Mouse (Mus musculus) small intestine, adult 2 months (tissue): ENCODE data around the gene Mdh2.

Experiments
- CTCF ChIP-seq: fragments of 200-500 bp; IDR thresholded peaks from 2 replicates; pipeline ENCODE4 v1.5.1; 2012; ENCODE audit warnings: low read depth, mild to moderate bottlenecking, control low read depth, inconsistent platforms, low read length, moderate library complexity, mixed read lengths; ENCODE audit not compliant: insufficient replicate concordance, insufficient read length; ENCODE audit errors: extremely low read depth
- POLR2A ChIP-seq: fragments of 200-500 bp; IDR thresholded peaks from 2 replicates; pipeline ENCODE4 v1.6.1; 2012; ENCODE audit warnings: low read depth, mild to moderate bottlenecking, control low read depth, inconsistent platforms, low read length, moderate library complexity

DNA sequence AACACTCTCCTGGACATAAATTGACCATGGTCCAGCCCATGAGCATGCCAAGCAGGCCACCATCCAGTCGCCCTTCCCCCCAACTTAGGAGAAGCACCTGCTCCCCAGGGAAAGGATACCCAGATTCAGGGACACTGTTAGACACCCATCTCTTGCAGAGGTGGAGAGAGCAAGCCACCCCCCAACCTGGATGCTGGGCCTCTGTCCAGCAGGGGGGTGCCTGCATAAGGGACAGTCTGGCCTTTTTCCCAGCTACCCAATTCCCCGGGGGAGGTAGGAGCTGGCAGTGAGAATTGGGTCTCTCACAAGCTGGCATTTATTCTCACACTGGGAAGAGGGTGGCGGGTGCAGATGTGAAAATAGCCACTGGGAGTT lies 29.0 kb downstream of the Mdh2 start:
- no peak for TF ChIP-seq CTCF
- no peak for TF ChIP-seq POLR2A
